Mouse (Mus musculus) heart, embryonic 12.5 days (tissue): ENCODE results near the gene Tmem138. TPM values are rescaled to one million over a fixed set of nuclear protein-coding genes. Genes with fewer than 3 reads are reported as not detected.
A peak's percentile ranks its signal among the peaks of the same experiment; 100 is the strongest.
"Not testable (repeated sequence)": the region's sequence is repeated elsewhere in the genome, so short reads cannot be mapped to it uniquely, and the experiment has no call there.

Experiments used
- ATAC-seq: fragments of 200-750 bp; cut with Nextera tagmentation; 2 replicates; pipeline ENCODE4 v1.8.0; 2017; ENCODE audit warnings: moderate TSS enrichment, moderate library complexity; ENCODE audit not compliant: insufficient number of reproducible peaks, low FRiP score
- H3K27ac ChIP-seq: fragments of 300-500 bp; sonication (generic); 2 replicates; pipeline ENCODE4 v1.5.1; 2016; ENCODE audit warnings: mild to moderate bottlenecking, moderate library complexity; ENCODE audit not compliant: poor library complexity, severe bottlenecking
- H3K27me3 ChIP-seq: fragments of 300-500 bp; sonication (generic); replicated peaks from 2 replicates; pipeline ENCODE4 v1.6.1; 2016; ENCODE audit warnings: mild to moderate bottlenecking, moderate library complexity
- H3K36me3 ChIP-seq: fragments of 300-500 bp; sonication (generic); 2 replicates; pipeline ENCODE4 v1.6.1; 2016; ENCODE audit warnings: mild to moderate bottlenecking, moderate library complexity
- H3K4me1 ChIP-seq: fragments of 300-500 bp; sonication (generic); replicated peaks from 2 replicates; pipeline ENCODE4 v1.6.1; 2016; ENCODE audit warnings: mild to moderate bottlenecking
- H3K4me2 ChIP-seq: fragments of 300-500 bp; sonication (generic); 2 replicates; pipeline ENCODE4 v1.6.1; 2016; ENCODE audit warnings: mild to moderate bottlenecking, moderate library complexity
- H3K4me3 ChIP-seq: fragments of 300-500 bp; sonication (generic); 2 replicates; pipeline ENCODE4 v1.5.1; 2016; ENCODE audit warnings: mild to moderate bottlenecking
- H3K9ac ChIP-seq: fragments of 300-500 bp; sonication (generic); 2 replicates; pipeline ENCODE4 v1.6.1; 2016; ENCODE audit warnings: mild to moderate bottlenecking, moderate library complexity
- H3K9me3 ChIP-seq: fragments of 300-500 bp; sonication (generic); replicated peaks from 2 replicates; pipeline ENCODE4 v1.6.1; 2016; ENCODE audit warnings: mild to moderate bottlenecking, moderate library complexity
- WGBS: fragments of 180-500 bp; shearing (Covaris S2); methylation state at CpG from one replicate; pipeline ENCODE4 v1.1.7; 2016; 5-methylcytosine and 5-hydroxymethylcytosine counted together
- polyA plus RNA-seq: library from polyadenylated mRNA; unstranded; fragments of >200 nt; fragmentation: Nextera tagmentation; extraction: Ambion mirVana; gene quantifications from 2 replicates; pipeline ENCODE4 v1.2.1, GENCODE M21; 2016

Gene Tmem138
- polyA plus RNA-seq, 1 experiment from 2014 or later = 26.2 TPM

DNA sequence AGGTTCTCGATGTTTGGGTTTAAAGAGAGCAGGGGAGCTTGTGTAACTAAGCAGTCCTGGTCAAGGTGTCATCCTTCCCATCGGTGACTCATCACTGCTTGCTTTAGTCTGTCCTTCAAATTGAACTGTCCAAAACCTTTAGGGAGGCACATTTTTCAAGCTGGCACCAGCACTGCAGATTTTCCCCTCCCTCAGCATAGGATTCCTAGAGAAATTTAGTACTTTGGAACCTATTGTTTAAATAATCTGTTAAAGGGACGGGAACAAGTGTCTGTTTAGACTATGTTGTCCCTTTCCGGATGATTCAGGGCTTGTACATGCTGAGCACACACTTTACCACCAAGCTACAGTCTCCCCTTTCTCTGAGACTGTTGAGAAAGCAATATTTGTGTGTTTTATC lies 11.9 kb downstream of the Tmem138 start:
- H3K4me2 ChIP-seq = no peak overlapping the region
- H3K27ac ChIP-seq = no peak overlapping the region
- no peak overlapping the region for H3K4me3 ChIP-seq
- H3K4me1 ChIP-seq = peaks cover 16% of the 10 kb centered on the region
- ATAC-seq = no peak
- peaks cover 22% of the 10 kb centered on the region for H3K36me3 ChIP-seq
- H3K27me3 ChIP-seq = no peaks in the 10 kb centered on the region
- 61% methylated on average over 4 of the region's 4 CpGs for WGBS
- H3K9me3 ChIP-seq = no peaks in the 10 kb centered on the region
- H3K9ac ChIP-seq = no peak overlapping the region

DNA sequence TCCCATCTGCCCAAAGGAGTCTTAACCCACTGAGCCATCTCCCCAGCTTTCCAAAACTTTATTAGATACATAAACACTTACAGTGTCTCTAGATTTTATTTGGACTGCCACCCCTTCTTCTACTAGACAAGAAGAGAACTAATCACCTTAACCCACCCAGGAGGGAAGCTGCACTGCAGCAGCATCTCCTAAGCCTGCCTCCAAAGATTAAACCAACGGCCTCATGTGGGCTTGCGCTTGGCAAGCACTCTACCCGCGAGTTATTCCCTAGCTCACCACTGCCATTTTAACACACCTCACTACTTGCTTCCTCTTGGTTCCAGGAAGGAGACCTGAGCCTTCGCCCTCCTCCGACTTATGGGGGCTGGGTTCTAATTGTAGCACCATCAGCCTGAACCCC lies 12.9 kb downstream of the Tmem138 start:
- H3K36me3 ChIP-seq = peaks cover 13% of the 10 kb centered on the region
- H3K27ac ChIP-seq = no peak overlapping the region
- H3K9me3 ChIP-seq = no peaks in the 10 kb centered on the region
- 78% methylated on average over 6 of the region's 6 CpGs for WGBS
- H3K4me2 ChIP-seq = no peak overlapping the region
- H3K4me3 ChIP-seq = no peak overlapping the region
- H3K9ac ChIP-seq = no peak overlapping the region
- no peaks in the 10 kb centered on the region for H3K27me3 ChIP-seq
- ATAC-seq = no peak
- peaks cover 16% of the 10 kb centered on the region for H3K4me1 ChIP-seq

DNA sequence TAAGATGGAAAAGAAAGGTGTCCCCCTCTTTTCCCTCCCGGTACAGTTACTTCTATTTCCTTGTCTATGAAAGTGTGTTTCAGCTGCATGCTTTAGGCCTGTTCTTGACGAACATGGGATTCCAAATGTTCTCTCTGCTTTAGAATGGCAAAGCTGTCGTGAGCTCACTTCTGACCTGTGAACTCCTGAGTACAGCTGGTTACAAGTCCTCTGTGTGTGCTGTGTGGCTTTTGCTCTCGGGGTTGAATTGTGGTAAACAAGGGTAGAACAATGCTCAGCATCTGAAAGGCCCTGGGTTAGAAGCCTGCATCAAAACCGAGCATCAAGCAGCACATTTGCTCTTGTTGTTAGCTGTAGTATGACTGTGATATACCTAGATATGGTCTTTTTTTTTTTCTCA lies 14.8 kb downstream of the Tmem138 start:
- ATAC-seq = no peak
- no peak overlapping the region for H3K9ac ChIP-seq
- peaks cover 16% of the 10 kb centered on the region for H3K4me1 ChIP-seq
- H3K4me3 ChIP-seq = no peak overlapping the region
- WGBS = 56% methylated on average over 5 of the region's 5 CpGs
- no peaks in the 10 kb centered on the region for H3K27me3 ChIP-seq
- H3K27ac ChIP-seq = peak overlapping the region; percentile 93
- H3K4me2 ChIP-seq = no peak overlapping the region
- no peaks in the 10 kb centered on the region for H3K9me3 ChIP-seq
- H3K36me3 ChIP-seq = peaks cover under 1% of the 10 kb centered on the region

DNA sequence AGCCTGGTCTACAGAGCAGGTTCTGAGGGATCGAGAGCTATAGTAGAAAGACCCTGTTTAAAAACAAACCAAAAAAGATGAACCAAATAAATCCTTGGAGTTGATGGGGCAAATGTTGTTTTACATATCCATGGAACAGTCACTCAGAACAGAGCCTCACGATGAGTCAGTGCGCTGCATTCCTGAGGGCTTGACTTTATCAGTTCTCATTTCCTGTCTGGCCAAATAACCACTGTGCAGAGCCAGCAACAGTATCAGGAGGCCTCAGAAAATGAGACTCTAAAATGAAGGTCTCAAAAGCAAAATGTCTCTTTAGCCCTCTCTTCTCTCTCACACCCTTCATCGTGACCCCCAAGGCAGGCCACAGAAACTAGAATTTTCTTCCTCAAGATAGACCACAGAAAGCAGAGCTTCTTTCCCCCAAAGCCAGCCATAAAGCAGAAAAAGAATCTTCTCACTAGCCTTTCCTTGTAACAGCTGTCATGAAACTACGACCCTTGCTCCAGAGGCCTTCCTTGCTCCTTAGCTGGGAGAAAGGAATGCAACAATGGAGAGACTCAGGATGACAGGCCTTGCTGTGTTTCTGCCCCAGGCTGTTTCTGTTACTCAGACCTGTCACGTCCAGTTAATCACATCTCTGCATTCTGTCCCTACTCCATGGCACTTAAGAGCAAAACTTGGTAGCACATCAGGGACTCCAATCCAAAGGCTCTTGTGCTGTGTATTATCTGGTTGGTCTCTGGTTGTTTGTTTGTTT lies 15.4 kb downstream of the Tmem138 start:
- ATAC-seq = peak; percentile 84
- Histone ChIP-seq H3K36me3 (no peaks in the 10 kb centered on the region), H3K9ac (no peak overlapping the region), H3K27me3 (no peaks in the 10 kb centered on the region), H3K4me3 (no peak overlapping the region), H3K4me1 (peaks cover 16% of the 10 kb centered on the region), H3K9me3 (no peaks in the 10 kb centered on the region), H3K4me2 (0 out of 2 replicates have a peak overlapping the region, but pooled peaks have one; percentile 11), H3K27ac (peak overlapping the region; percentile 93)
- WGBS = 29% methylated on average over 6 of the region's 6 CpGs

DNA sequence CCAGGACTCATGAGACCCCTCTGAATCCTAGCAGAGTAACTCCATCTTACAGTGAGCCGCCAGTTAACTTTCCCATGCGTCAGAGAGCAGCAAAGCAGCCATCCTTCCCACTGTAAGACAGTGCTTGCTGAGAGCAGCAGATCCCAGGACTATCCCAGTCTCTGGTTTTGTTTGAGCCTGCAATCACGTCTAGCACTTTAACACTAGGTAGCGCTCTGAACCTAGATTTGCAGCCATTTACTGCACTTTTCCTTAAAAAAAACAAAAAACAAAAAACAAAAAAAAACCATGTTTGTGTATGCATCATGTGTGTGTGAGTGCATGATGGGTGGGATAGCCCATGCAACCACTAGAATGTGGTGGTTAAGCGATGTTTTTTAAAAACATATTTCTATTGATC lies 17.1 kb downstream of the Tmem138 start:
- H3K4me1 ChIP-seq = peaks cover 25% of the 10 kb centered on the region
- no peaks in the 10 kb centered on the region for H3K36me3 ChIP-seq
- no peak overlapping the region for H3K27ac ChIP-seq
- no peak overlapping the region for H3K4me2 ChIP-seq
- H3K27me3 ChIP-seq = no peaks in the 10 kb centered on the region
- WGBS = 38% methylated on average over 5 of the region's 5 CpGs
- H3K9me3 ChIP-seq = no peaks in the 10 kb centered on the region
- H3K9ac ChIP-seq = no peak overlapping the region
- no peak overlapping the region for H3K4me3 ChIP-seq
- no peak for ATAC-seq

DNA sequence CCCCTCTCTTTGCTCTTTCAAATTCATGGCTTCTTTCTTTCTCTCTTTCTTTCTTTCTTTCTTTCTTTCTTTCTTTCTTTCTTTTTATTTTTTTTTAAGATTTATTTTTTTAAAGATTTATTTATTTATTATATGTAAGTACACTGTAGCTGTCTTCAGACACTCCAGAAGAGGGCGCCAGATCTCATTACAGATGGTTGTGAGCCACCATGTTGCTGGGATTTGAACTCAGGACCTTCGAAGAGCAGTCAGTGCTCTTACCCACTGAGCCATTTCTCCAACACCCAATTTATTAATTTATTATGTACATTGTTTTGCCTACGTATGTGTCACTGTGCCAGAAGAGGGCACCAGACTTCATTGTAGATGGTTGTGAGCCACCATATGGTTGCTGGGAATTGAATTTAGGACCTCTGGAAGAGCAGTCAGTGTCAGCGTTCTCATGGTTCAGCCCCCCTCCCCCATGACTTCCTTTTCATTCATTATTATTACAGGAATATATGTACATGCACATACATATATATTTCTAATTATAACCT lies 19.3 kb downstream of the Tmem138 start:
- not testable (repeated sequence) for ATAC-seq, H3K36me3 ChIP-seq, H3K27ac ChIP-seq, H3K9me3 ChIP-seq, H3K9ac ChIP-seq, H3K4me3 ChIP-seq, H3K4me2 ChIP-seq, H3K27me3 ChIP-seq
- peaks cover 33% of the 10 kb centered on the region for H3K4me1 ChIP-seq
- WGBS = 74% methylated on average over 4 of the region's 4 CpGs

DNA sequence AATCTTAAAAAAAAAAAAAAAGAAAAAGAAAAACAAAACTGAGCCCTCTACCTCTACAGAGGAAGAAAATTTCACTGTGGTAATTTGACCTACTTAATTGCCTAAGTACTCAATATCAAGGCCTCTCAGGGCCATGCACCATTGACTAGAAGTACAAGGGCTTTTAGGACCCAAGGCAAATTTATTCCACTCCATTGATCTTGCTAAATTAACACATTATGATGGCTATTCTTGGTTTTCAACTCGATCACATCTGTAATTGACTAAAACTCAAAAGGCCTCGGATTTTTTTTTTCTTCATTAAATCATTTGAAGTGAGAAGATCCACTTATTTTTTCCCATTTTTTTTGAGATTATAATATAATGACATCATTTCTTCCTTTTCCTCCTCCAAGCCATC lies 19.7 kb downstream of the Tmem138 start:
- WGBS = 74% methylated on average over 2 of the region's 2 CpGs
- no peak overlapping the region for H3K4me3 ChIP-seq

DNA sequence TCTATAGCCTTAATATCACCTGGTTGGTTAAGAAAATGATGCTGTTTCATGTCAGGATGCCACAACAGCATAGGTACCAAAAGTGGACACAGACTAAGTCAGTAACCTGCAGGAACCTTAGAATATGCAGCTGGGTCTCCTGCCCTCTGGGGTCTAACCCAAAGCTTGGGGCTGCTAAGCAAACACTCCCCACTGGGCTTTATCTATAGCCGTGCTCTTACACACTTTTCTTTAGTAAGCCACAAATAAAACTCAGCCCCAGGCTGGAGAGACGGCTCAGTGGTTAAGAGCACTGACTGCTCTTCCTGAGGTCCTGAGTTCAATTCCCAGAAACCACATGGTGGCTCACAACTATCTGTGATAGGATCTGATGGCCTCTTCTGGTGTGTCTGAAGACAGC lies 20.2 kb downstream of the Tmem138 start:
- WGBS = 65% methylated on average over 2 of the region's 2 CpGs

More for the DNA sequence above, 19.7 kb downstream of the Tmem138 start:
- no peak overlapping the region for H3K9ac ChIP-seq
- no peaks in the 10 kb centered on the region for H3K9me3 ChIP-seq
- no peaks in the 10 kb centered on the region for H3K27me3 ChIP-seq
- ATAC-seq = no peak
- H3K36me3 ChIP-seq = peaks cover 10% of the 10 kb centered on the region
- H3K4me2 ChIP-seq = no peak overlapping the region
- H3K27ac ChIP-seq = no peak overlapping the region
- peaks cover 31% of the 10 kb centered on the region for H3K4me1 ChIP-seq

DNA sequence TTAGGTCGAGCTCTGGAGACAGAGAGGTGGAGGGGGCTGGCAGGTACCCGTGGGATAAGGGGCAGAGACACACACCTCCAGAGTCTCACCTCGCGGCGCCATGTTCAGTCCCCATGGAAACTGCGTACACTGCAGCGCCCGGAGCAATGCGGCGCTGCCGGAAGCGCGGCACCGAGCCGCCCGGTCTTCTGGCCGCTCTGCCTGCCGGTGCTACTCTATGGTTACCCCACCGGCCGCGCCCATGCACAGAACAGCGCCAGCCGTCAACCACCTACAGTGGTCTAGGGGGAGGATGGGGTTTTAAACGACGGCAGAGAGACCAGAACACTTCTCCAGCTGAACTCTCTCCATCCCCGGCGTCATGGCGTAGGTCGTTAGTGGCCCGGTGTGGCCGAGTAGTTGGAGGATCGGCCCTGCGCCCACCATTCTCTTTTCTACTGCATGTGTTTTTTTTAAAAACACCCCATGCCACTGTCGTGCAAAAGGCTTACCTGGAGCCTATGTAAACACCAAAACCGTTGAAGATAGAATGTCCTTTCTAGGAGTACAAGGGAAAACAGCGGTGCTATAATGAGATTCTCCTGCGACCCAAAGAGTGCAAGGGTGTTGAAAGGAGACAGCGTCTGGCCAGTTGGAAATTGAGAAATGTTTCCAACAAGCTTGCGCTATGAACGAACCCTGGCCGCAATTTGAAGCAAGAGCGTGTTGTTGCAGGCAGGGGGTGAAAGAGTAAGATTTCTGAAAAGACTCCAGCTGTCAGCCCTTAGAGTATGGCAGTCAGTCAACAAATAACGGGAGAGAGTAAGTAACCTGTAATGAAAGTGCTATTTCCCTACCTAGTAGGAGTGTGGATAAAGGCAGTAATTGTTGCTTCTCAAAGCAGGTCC lies 21.3 kb downstream of the Tmem138 start, which contains the start of gene Tmem216:
TSS of gene Tmem216 (minus strand) at position 615 of the 887 bp plus-strand sequence.
- WGBS = 1% methylated on average over 43 of the region's 43 CpGs
- ATAC-seq = peak; percentile 96
- peaks cover 24% of the 10 kb centered on the region for H3K36me3 ChIP-seq
- no peaks in the 10 kb centered on the region for H3K27me3 ChIP-seq
- H3K9me3 ChIP-seq = no peaks in the 10 kb centered on the region
- H3K27ac ChIP-seq = peak within 1 kb of the TSS; percentile 77
- H3K4me2 ChIP-seq = peak within 1 kb of the TSS; percentile 81
- H3K4me1 ChIP-seq = peaks cover 17% of the 10 kb centered on the region
- H3K9ac ChIP-seq = peak within 1 kb of the TSS; percentile 79
- H3K4me3 ChIP-seq = peak within 1 kb of the TSS; percentile 76

More for the DNA sequence above, 20.2 kb downstream of the Tmem138 start:
- no peak for ATAC-seq
- Histone ChIP-seq H3K9ac (no peak overlapping the region), H3K27me3 (no peaks in the 10 kb centered on the region), H3K36me3 (peaks cover 13% of the 10 kb centered on the region), H3K4me3 (no peak overlapping the region), H3K4me2 (no peak overlapping the region), H3K4me1 (peaks cover 27% of the 10 kb centered on the region), H3K9me3 (no peaks in the 10 kb centered on the region), H3K27ac (no peak overlapping the region)

DNA sequence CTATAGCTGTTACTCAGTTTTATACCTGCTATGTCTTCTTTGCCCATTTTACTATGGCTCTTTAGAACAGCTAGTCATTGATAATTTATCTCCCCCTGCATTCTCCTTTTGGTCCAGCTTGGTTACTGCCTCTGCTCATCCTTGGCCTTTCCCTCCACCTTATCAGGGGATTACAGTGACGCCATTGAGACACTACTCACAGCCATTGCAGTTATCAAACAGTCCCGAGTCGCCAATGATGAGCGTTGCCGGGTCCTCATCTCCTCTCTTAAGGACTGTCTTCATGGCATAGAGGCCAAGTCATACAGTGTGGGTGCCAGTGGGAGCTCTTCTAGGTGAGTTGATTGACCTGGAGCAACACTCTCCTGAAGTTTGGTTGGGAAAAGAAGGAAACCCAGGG lies 37.7 kb downstream of the Tmem138 start:
- Histone ChIP-seq H3K27me3 (no peaks in the 10 kb centered on the region), H3K36me3 (peaks cover 78% of the 10 kb centered on the region)
- WGBS = 78% methylated on average over 5 of the region's 5 CpGs

DNA sequence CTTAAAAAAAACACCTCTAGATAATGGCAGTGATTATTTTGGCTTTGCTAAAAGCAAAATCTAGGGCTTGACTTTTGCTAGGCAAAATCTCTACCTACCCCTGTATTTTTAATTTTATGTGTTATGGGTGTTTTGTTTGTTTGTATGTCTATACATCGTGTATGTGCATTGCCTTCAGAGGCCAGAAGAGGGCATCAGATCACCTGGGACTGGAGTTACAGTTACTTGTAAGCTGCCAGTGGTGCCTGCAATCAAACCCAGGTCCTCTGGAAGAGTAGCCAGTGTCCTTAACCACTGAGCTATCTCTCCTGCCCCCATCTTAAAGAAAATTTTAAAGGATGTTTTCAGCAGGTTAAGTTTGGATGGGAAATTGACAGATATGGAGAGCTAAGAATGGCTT lies 47.1 kb downstream of the Tmem138 start:
- WGBS = 97% methylated on average over 1 of the region's 1 CpGs
- no peak for ATAC-seq
- Histone ChIP-seq H3K27ac (no peak overlapping the region), H3K4me3 (no peak overlapping the region), H3K4me1 (peaks cover 13% of the 10 kb centered on the region), H3K9me3 (0 out of 2 replicates have a peak, but pooled peaks cover 2% of the 10 kb centered on the region), H3K27me3 (no peaks in the 10 kb centered on the region), H3K36me3 (peaks cover 57% of the 10 kb centered on the region), H3K9ac (no peak overlapping the region), H3K4me2 (no peak overlapping the region)

More for the DNA sequence above, 37.7 kb downstream of the Tmem138 start:
- H3K27ac ChIP-seq = no peak overlapping the region
- no peak for ATAC-seq
- no peak overlapping the region for H3K4me3 ChIP-seq
- no peaks in the 10 kb centered on the region for H3K9me3 ChIP-seq
- no peaks in the 10 kb centered on the region for H3K4me1 ChIP-seq
- H3K4me2 ChIP-seq = no peak overlapping the region
- no peak overlapping the region for H3K9ac ChIP-seq
